Mouse (Mus musculus) embryo, embryonic 10.5 days (tissue): ENCODE measurements at regions not wholly inside any gene's neighbourhood (a gene's known extent, or its start where the extent isn't known, plus 50 kb on each side); places are given as distances from the start of the nearest gene placed in this dataset.

Source experiments
- DNase-seq: peaks from one replicate; pipeline ENCODE4 v3.0.0-alpha.2; 2015; ENCODE audit warnings: low spot score

DNA sequence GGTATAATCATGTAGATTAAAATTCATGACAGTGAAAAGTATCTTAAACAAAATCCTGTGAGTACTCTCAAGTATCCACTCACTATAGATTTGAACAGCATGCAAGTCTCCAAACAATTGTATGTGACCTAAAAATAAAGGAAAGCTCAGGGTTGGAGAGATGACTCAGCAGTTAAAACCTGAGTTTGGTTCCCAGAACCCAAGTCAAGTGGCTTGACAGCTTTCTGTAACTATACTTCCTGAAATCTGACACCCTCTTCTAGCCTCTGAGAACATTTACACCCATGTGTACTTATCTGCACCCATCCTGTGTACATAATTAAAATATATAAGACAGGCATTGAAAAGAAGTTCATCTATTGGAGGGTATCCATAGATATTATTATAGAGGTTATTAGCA, 770.2 kb upstream of the Sel1l start:
- DNase-seq: no peak

DNA sequence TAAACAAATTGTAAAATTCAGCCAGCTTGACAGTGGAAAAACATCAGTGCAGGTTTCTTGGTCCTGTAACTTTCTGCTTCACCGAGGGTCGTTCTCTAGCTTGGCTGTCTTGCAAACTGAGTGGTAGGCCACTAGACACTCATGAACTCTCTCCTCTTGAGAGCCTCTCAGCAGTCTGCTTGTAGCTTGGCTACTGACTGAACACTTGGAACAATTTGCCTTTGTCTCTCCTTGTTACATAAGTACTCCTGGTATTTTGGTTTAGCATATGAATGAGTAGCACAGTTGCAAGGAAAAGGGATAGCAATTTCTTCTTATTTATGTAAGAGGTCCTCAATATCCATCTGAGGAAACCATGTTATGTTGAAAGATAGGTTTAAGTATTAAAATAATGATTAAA, 769.6 kb upstream of the Sel1l start:
- DNase-seq: peak; percentile 17

DNA sequence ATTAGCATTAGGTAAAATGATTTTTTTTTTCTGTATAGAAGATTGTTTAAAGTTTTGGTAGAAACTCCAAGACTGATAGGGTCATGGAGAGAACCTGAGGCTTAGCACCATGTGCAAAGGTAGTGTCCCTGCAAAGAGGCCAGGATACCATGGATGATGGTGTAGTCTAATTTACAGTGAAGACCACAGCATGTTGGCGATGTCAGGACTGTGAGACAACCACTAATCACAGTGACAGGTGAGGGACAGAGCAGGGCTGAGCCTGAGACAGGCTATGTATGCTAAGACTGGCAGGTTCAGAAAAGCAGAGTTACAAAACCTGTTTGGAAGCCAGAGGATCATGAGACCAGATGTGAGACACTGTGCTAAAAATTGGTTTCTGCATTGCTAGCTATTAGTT, 752.7 kb upstream of the Sel1l start:
- no peak for DNase-seq

DNA sequence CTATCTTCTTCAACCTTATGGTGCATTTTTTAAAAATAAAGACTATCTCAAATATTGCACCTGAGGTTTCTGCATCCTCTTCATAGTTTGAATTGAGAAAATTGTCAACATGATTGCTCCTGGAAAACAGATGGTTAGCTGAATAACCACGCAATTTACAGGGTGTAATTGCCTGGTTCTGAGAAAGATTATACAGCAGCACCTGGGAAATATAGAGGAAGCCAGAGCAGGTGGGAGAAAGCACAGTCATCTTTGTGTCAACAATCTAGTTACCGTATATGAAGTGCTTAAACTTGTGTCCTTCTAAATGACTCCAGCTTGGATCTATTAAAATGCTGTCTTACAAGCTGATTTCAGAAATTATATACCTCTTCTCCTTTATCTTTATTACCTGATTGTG, 740.8 kb upstream of the Sel1l start:
- no peak for DNase-seq

DNA sequence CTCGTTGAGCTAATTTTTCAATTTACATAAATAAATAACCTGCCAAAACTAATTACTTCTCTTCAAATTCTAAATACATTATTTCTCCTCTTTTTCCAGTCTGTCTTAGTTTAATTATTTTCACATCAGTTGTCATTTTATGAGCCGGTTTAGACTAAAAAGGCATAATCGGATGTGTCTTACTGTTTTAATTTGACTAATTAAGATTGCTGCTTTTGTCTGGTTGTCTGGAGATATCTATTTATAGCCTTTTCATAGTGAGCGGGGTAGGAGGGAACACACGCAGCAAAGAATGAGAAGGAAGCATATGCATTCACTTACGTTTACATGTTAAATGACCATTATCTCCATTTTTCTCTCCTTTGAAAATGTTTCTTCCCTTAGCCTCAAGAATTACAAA, 740.3 kb upstream of the Sel1l start:
- DNase-seq: no peak

DNA sequence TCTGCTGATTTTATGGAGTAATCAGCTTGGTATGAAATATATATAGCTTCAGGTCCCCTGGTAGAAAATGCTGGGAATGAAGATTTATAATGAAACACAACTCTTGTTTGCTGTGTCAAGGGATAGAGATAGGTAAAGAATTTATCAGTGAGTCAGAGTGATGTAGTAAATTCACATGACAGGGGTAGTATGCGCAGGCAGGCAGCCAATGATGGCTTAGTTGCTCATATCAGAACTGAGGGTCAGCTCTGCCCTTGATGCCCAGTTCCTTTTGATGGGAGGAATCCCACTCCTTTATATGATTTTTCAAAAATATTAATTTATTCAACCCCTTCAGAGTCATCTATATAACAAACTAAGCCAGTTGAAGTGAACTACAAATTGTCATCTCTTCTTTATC, 729.6 kb upstream of the Sel1l start:
- no peak for DNase-seq
